Mouse (Mus musculus): ENCODE data around the gene Eif3k.

DNA sequence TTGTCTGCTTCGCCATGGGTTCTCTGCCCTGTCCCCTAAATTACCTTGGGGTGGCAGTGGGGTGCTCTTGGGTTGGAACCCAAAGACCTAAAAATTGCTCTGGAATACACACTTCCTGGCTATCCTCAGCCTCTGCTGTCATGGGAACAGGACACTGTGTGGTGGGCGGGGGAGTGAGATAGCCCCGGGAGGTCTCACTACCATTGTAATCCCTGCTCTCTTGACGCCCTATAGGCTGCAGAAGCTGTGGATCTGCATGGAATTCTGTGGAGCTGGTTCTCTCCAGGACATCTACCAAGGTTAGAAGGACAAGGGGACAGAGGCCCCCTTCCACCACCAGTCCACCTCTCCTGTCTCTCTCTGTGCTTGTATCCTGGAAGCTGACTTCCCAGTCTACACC lies 2.2 kb upstream of the Eif3k start:
- TF ChIP-seq POLR2A (IDR thresholded peaks at IDR 0.05; ENCODE audit: control insufficient read depth, low read depth, low read length) (no peak), CTCF (IDR thresholded peaks at IDR 0.05; ENCODE audit: control insufficient read depth, insufficient read depth, insufficient replicate concordance, low read depth, low read length) (no peak)

All from testis, adult 2 months (tissue).